Mouse (Mus musculus) urinary bladder, adult 18-20 months (tissue): ENCODE results near the gene Mettl9.
"Not testable (repeated sequence)": the region's sequence is repeated elsewhere in the genome, so short reads cannot be mapped to it uniquely, and the experiment has no call there.

ENCODE experiments used
- DNase-seq, 2 experiments: peaks; one replicate each; pipeline ENCODE4 v3.0.0; 2022; ENCODE audit warnings: low spot score in 2 of 2, mixed read lengths in 2 of 2

Mettl9 gene

GRCm38 (mm10) chr7:121033856-121034652 lies at the start of gene Mettl9:
TSS of gene Mettl9 (plus strand) at chr7:121034445.
- DNase-seq: peak; percentile 87 to 91

GRCm38 (mm10) chr7:120991191-120991590 lies 43.1 kb upstream of the Mettl9 start:
- no peak for DNase-seq

GRCm38 (mm10) chr7:120999021-120999530 lies 35.2 kb upstream of the Mettl9 start:
- no peak for DNase-seq

- no peak for DNase-seq
Measured at GRCm38 (mm10) chr7:121000065-121000822, 34.0 kb upstream of the Mettl9 start.

GRCm38 (mm10) chr7:121001879-121002278 lies 32.4 kb upstream of the Mettl9 start:
- DNase-seq: no peak

GRCm38 (mm10) chr7:121002407-121002928 lies 31.8 kb upstream of the Mettl9 start:
- no peak for DNase-seq

GRCm38 (mm10) chr7:121003793-121004418 lies 30.3 kb upstream of the Mettl9 start:
- DNase-seq: no peak

- DNase-seq: no peak
Measured at GRCm38 (mm10) chr7:121011794-121012689, 22.2 kb upstream of the Mettl9 start.

- DNase-seq: no peak
Measured at GRCm38 (mm10) chr7:121014486-121014885, 19.8 kb upstream of the Mettl9 start.

- no peak for DNase-seq
Measured at GRCm38 (mm10) chr7:121018778-121019177, 15.5 kb upstream of the Mettl9 start.

DNA sequence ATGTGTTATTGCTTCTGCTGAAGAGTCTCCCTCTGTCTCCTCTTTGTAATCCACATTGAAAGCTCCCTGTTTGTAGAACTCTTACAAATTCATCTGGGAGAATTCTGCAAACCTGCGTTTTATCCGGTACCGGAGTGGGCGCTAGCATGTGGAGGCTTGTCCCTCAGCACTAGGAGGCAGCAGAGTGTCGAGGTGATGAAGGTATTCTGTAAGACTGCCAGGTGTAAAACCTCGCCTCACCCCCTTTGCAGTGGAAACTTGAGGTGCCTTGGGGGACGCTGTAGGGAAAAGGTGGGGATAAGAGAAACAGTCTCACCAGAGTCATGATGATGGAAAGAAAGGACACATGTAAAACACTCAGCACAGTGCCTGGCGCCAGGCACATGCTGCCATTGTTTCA lies 14.0 kb upstream of the Mettl9 start:
- DNase-seq: no peak

DNA sequence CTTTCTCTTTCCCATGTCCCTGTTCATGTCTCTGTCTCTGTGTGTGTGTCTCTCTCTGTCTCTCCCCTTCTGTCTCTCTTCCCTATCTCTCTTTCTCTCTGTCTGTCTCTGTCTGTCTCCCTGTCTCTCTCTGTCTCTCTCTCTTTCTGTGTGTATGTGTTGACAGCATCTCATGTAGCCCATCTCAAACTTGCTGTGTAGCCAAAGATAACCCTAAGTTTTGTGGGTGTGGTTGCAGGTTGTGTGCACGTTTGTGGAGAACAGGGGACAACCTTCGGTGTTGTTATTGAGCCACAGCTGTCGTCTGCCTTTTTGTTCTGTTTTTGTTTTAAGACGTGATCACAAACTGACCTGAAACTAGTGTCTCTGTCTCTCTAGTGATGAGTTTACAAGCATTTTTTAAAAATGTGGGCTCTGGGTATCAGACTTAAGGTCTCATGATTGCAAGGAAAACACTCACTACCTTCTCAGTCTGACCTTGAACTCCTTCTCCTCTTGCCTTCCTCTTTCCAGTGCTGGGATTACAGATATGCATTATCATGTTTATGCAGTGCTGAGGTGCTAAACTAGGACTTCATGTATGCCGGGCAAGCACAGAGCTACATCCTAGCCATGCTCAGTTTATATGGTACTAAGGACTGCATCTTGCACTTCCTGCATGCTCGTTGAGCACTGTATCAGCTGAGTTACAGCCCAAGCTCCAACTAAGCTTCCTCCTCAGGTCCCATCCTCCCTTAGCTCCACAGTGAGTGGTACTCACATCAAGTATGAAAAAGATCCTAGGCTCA lies 8.8 kb upstream of the Mettl9 start:
- DNase-seq: no peak

DNA sequence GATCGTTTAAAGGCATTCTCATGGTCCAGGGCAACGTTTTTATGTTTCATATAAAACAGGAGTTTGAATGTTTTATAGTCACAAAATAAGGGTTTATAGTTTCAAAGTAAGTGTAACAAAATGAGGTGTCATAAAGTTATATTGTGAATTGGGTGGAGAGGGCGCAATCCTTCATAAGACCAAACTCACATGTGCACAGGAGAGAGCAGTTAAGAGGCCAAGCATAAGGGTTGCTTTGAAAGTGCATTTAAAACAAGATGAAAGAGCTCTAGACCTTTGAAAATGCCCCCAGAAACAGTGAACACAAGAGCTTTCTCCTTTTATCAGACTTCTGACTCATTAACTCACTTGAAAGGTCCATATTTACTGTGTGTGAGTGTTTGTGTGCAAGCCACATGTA lies 7.9 kb upstream of the Mettl9 start:
- no peak for DNase-seq

DNA sequence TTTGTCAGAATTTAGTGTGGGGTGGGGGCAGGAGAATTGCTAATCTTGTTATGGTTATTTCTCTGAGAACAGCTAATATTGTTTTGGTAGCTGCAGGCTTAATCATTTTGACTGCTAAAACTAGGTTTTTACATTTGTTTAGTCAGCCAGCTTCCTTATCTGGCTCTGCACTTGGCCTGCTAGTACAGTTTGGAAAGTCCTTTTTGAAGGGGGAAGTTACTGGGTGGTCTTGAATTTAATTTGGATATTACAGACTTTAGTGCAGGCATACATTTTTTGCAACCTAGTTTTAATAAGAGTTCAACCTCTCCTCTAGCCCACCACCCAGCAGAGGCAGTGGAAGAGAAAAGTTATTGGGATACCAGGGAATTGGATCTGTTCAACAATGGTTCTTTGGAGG lies 4.3 kb upstream of the Mettl9 start:
- DNase-seq: not testable (repeated sequence)

- DNase-seq: peak in 1 of 2 experiments; percentile 76
Measured at GRCm38 (mm10) chr7:121034701-121035141, 476 bp downstream of the Mettl9 start.

GRCm38 (mm10) chr7:121035161-121035721 lies 996 bp downstream of the Mettl9 start:
- peak; percentile 19 to 52 for DNase-seq

DNA sequence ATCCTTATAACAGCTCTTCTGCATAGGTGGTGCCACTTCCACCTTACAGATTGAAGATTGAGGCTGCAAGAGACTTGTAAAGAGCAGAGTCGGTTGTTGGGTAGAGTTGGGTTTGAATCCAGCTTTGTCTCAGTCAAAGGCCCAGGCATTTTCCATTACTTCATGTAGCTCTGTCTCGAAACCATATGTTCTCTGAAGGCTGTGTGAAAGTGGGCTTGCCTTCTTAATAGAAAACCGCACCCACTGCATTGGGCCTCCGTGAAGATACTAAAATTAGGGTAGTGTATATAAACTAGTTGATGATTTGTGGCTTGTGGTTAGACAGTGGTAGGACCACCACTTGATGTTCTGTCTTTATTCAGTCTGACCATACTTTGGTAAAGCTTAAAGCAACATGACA lies 6.3 kb downstream of the Mettl9 start:
- DNase-seq: no peak

GRCm38 (mm10) chr7:121041989-121042388 lies 7.7 kb downstream of the Mettl9 start:
- DNase-seq: no peak

DNA sequence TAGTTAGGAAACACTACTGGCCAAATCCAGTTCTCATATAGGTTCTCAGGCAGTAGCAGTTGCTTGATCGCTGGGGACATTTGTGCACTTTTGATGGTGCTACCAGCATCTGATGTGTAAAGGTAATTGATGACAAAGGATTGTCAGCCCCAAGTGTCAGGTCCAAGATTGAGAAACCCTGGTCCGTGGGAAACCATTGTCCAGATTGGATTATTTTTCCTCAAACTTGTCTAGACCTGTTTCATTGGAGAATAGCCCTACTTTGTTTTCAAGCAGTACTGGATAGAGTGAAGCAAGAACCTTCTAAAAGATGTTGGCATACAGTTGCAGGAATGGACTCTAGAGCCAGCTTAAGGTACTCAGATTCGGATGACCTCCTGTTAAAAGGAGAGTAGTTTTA lies 8.8 kb downstream of the Mettl9 start:
- no peak for DNase-seq

DNA sequence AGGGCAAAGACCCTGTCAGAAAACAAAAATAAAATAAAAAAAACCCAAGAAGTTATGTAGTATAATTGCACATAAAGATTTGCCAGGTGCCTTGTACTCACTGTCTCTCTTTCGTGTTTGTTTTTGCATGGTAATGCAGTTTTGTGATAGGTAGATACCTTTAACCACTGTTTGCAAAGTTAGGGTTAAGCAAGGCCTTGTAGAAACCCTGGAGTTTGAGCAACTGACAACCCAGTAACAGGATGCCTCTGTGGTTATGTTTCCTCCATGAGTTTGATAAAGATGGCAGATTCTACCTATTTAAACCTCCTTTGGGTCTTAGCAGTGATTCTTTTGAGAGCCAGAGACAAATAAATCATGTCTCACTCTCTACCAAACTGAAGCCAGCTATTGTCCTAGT lies 9.3 kb downstream of the Mettl9 start:
- DNase-seq: no peak
